Mouse (Mus musculus) G1E (cell line): Measurements from ENCODE around the gene Tuba4a.

Experiments used
- CTCF ChIP-seq: IDR thresholded peaks from 2 replicates; pipeline ENCODE4 v1.5.1; 2012; ENCODE audit warnings: low read depth, low read length, inconsistent platforms, mixed read lengths
- GATA1 ChIP-seq: IDR thresholded peaks from 2 replicates; pipeline ENCODE4 v1.6.1; 2012; ENCODE audit warnings: borderline replicate concordance, low read length, inconsistent platforms, mixed read lengths
- GATA2 ChIP-seq: IDR thresholded peaks from 2 replicates; pipeline ENCODE4 v1.6.1; 2012; ENCODE audit warnings: low read depth, low read length, inconsistent platforms, borderline replicate concordance
- TAL1 ChIP-seq: conservative IDR thresholded peaks from 2 replicates; pipeline ENCODE4 v1.6.1; 2012; ENCODE audit warnings: low read depth, low read length, inconsistent platforms, mixed read lengths

GRCm38 (mm10) chr1:75247071-75247930, 27.6 kb upstream of the Tuba4a start:
- TF ChIP-seq CTCF (no peak), GATA2 (no peak), TAL1 (no peak), GATA1 (no peak)
